Mouse (Mus musculus) myocyte (in vitro differentiated cells): ENCODE results near the gene Ldah. TPM values are rescaled to one million over a fixed set of nuclear protein-coding genes. Genes with fewer than 3 reads are reported as not detected.

ENCODE experiments used
- H3K27me3 ChIP-seq: one replicate; pipeline ENCODE4 v1.6.1; 2011; ENCODE audit not compliant: control insufficient read depth, insufficient read depth, insufficient read length
- H3K36me3 ChIP-seq: one replicate; pipeline ENCODE4 v1.6.1; 2011; ENCODE audit not compliant: control insufficient read depth, insufficient read depth
- H3K4me2 ChIP-seq: one replicate; pipeline ENCODE4 v1.6.1; 2011; ENCODE audit warnings: low read depth, control low read depth
- H3K4me3 ChIP-seq: one replicate; pipeline ENCODE4 v1.5.1; 2011; ENCODE audit warnings: mild to moderate bottlenecking, control low read depth, moderate library complexity
- H3K79me2 ChIP-seq: one replicate; pipeline ENCODE4 v1.6.1; 2011; ENCODE audit not compliant: control insufficient read depth, insufficient read depth
- H3ac ChIP-seq: one replicate; pipeline ENCODE4 v1.6.1; 2011; ENCODE audit not compliant: control insufficient read depth, insufficient read length
- CEBPB ChIP-seq: IDR thresholded peaks from 2 replicates; pipeline ENCODE4 v1.6.1; 2011; ENCODE audit warnings: mild to moderate bottlenecking, moderate library complexity; ENCODE audit not compliant: poor library complexity, insufficient read depth, severe bottlenecking
- E2F4 ChIP-seq: IDR thresholded peaks from one replicate; pipeline ENCODE4 v1.6.1; 2011; ENCODE audit warnings: mild to moderate bottlenecking, control low read depth, moderate library complexity; ENCODE audit not compliant: insufficient read depth
- MAX ChIP-seq: IDR thresholded peaks from one replicate; pipeline ENCODE4 v1.6.1; 2011; ENCODE audit warnings: low read depth, mild to moderate bottlenecking, control low read depth
- MYOD1 ChIP-seq, 3 experiments: IDR thresholded peaks; one replicate each; pipeline ENCODE4 v1.6.1; 2011; ENCODE audit warnings: control low read depth in 2 of 3, low read depth in 2 of 3, mild to moderate bottlenecking in 2 of 3, moderate library complexity in 1 of 3; ENCODE audit not compliant: insufficient read length in 2 of 3, control insufficient read depth in 1 of 3
- MYOG ChIP-seq, 3 experiments: IDR thresholded peaks; one replicate each; pipeline ENCODE4 v1.6.1; 2011; ENCODE audit warnings: control low read depth in 2 of 3, low read depth in 2 of 3, mild to moderate bottlenecking in 2 of 3; ENCODE audit not compliant: insufficient read length in 2 of 3, control insufficient read depth in 1 of 3, insufficient read depth in 1 of 3
- POLR2A ChIP-seq: IDR thresholded peaks from one replicate; pipeline ENCODE4 v1.6.1; 2011; ENCODE audit warnings: low read depth, mild to moderate bottlenecking, control low read depth, moderate library complexity; ENCODE audit not compliant: insufficient read length
- POLR2AphosphoS2 ChIP-seq: IDR thresholded peaks from one replicate; pipeline ENCODE4 v1.6.1; 2011; ENCODE audit warnings: low read depth, control low read depth; ENCODE audit not compliant: insufficient read length
- REST ChIP-seq: IDR thresholded peaks from one replicate; pipeline ENCODE4 v1.6.1; 2011; ENCODE audit warnings: mild to moderate bottlenecking, control low read depth, moderate library complexity; ENCODE audit not compliant: insufficient read depth, insufficient read length
- SRF ChIP-seq: IDR thresholded peaks from one replicate; pipeline ENCODE4 v1.6.1; 2011; ENCODE audit warnings: low read depth; ENCODE audit not compliant: control insufficient read depth, insufficient read length
- TCF12 ChIP-seq: IDR thresholded peaks from one replicate; pipeline ENCODE4 v1.6.1; 2011; ENCODE audit warnings: mild to moderate bottlenecking, control low read depth; ENCODE audit not compliant: poor library complexity, insufficient read depth, severe bottlenecking
- TCF3 ChIP-seq: IDR thresholded peaks from one replicate; pipeline ENCODE4 v1.6.1; 2011; ENCODE audit warnings: low read depth, control low read depth; ENCODE audit not compliant: insufficient read length
- USF1 ChIP-seq: IDR thresholded peaks from one replicate; pipeline ENCODE4 v1.6.1; 2011; ENCODE audit warnings: low read depth, mild to moderate bottlenecking, control low read depth, moderate library complexity
- polyA plus RNA-seq: library from polyadenylated mRNA; unstranded; fragments of >200 nt; fragmentation: generic; extraction: Trizol; gene quantifications from one replicate; pipeline ENCODE4 v1.2.1, GENCODE M21; 2012; ENCODE audit warnings: missing spikeins

Gene Ldah
- polyA plus RNA-seq, 1 experiment: 35.0 TPM

GRCm38 (mm10) chr12:8305258-8305657 is 97.4 kb downstream of the Ldah start:
- no peaks in the 10 kb centered on the region for H3K79me2 ChIP-seq
- no peak overlapping the region for H3K4me3 ChIP-seq
- no peak for TF ChIP-seq USF1
- TF ChIP-seq CEBPB: no peak
- TF ChIP-seq MYOG (IDR thresholded peaks at IDR 0.05; ENCODE audit: control insufficient read depth in 1 of 3, insufficient read depth in 1 of 3, insufficient read length in 2 of 3, low read depth in 2 of 3): no peak
- TF ChIP-seq TCF12: no peak
- TF ChIP-seq TCF3: no peak
- TF ChIP-seq REST: no peak
- TF ChIP-seq POLR2AphosphoS2: no peak
- TF ChIP-seq SRF: no peak
- no peak for TF ChIP-seq MAX
- no peak for TF ChIP-seq E2F4
- no peak overlapping the region for H3ac ChIP-seq
- no peaks in the 10 kb centered on the region for H3K27me3 ChIP-seq
- no peak overlapping the region for H3K4me2 ChIP-seq
- no peaks in the 10 kb centered on the region for H3K36me3 ChIP-seq

- Histone ChIP-seq H3K4me2 (no peak overlapping the region), H3K79me2 (no peaks in the 10 kb centered on the region)
- no peak for TF ChIP-seq E2F4
- no peak for TF ChIP-seq REST
- TF ChIP-seq SRF: no peak
- TF ChIP-seq MYOG (IDR thresholded peaks at IDR 0.05; ENCODE audit: control insufficient read depth in 1 of 3, insufficient read depth in 1 of 3, insufficient read length in 2 of 3, low read depth in 2 of 3): no peak
- TF ChIP-seq MYOD1 (IDR thresholded peaks at IDR 0.05; ENCODE audit: control insufficient read depth in 1 of 3, insufficient read length in 2 of 3, low read depth in 2 of 3): no peak
- TF ChIP-seq POLR2A: no peak
- no peak for TF ChIP-seq POLR2AphosphoS2
- TF ChIP-seq CEBPB: no peak
- no peak for TF ChIP-seq TCF12
- TF ChIP-seq USF1: no peak
- TF ChIP-seq TCF3: no peak
- TF ChIP-seq MAX: no peak
These were observed 98.5 kb downstream of the Ldah start for GRCm38 (mm10) chr12:8306432-8306831.

GRCm38 (mm10) chr12:8306910-8307309 is 99.0 kb downstream of the Ldah start:
- H3K4me2 ChIP-seq: no peak overlapping the region
- H3K27me3 ChIP-seq: no peaks in the 10 kb centered on the region
- no peaks in the 10 kb centered on the region for H3K36me3 ChIP-seq
- TF ChIP-seq USF1 (no peak), MYOD1 (IDR thresholded peaks at IDR 0.05; ENCODE audit: control insufficient read depth in 1 of 3, insufficient read length in 2 of 3, low read depth in 2 of 3) (no peak), CEBPB (no peak), REST (no peak), TCF12 (no peak), MAX (no peak), SRF (no peak)
- H3ac ChIP-seq: no peak overlapping the region
- no peak overlapping the region for H3K4me3 ChIP-seq
- no peaks in the 10 kb centered on the region for H3K79me2 ChIP-seq

More at GRCm38 (mm10) chr12:8306432-8306831, 98.5 kb downstream of the Ldah start:
- no peaks in the 10 kb centered on the region for H3K27me3 ChIP-seq
- no peak overlapping the region for H3K4me3 ChIP-seq
- H3K36me3 ChIP-seq: no peaks in the 10 kb centered on the region
- H3ac ChIP-seq: no peak overlapping the region

- Histone ChIP-seq H3ac (no peak overlapping the region), H3K27me3 (no peaks in the 10 kb centered on the region), H3K79me2 (peaks cover 23% of the 10 kb centered on the region), H3K4me3 (no peak overlapping the region), H3K4me2 (no peak overlapping the region), H3K36me3 (no peaks in the 10 kb centered on the region)
- no peak for TF ChIP-seq MAX
- TF ChIP-seq E2F4: no peak
- no peak for TF ChIP-seq SRF
- no peak for TF ChIP-seq CEBPB
- no peak for TF ChIP-seq TCF12
- TF ChIP-seq MYOD1 (IDR thresholded peaks at IDR 0.05; ENCODE audit: control insufficient read depth in 1 of 3, insufficient read length in 2 of 3, low read depth in 2 of 3): no peak
- TF ChIP-seq MYOG (IDR thresholded peaks at IDR 0.05; ENCODE audit: control insufficient read depth in 1 of 3, insufficient read depth in 1 of 3, insufficient read length in 2 of 3, low read depth in 2 of 3): no peak
- TF ChIP-seq TCF3: no peak
- no peak for TF ChIP-seq REST
These were observed 103.1 kb downstream of the Ldah start for GRCm38 (mm10) chr12:8310992-8311391.

- peaks cover 28% of the 10 kb centered on the region for H3K79me2 ChIP-seq
- H3ac ChIP-seq: no peak overlapping the region
- no peak overlapping the region for H3K4me2 ChIP-seq
- H3K4me3 ChIP-seq: no peak overlapping the region
- no peaks in the 10 kb centered on the region for H3K36me3 ChIP-seq
- no peaks in the 10 kb centered on the region for H3K27me3 ChIP-seq
- TF ChIP-seq MAX: no peak
- TF ChIP-seq TCF12: no peak
- no peak for TF ChIP-seq POLR2AphosphoS2
- TF ChIP-seq MYOG (IDR thresholded peaks at IDR 0.05; ENCODE audit: control insufficient read depth in 1 of 3, insufficient read depth in 1 of 3, insufficient read length in 2 of 3, low read depth in 2 of 3): no peak
- no peak for TF ChIP-seq REST
- no peak for TF ChIP-seq MYOD1 (IDR thresholded peaks at IDR 0.05; ENCODE audit: control insufficient read depth in 1 of 3, insufficient read length in 2 of 3, low read depth in 2 of 3)
- no peak for TF ChIP-seq CEBPB
- no peak for TF ChIP-seq E2F4
- no peak for TF ChIP-seq SRF
- no peak for TF ChIP-seq POLR2A
These were observed 104.4 kb downstream of the Ldah start for GRCm38 (mm10) chr12:8312266-8312665.
